ENCODE assay signal across 19 mouse cellular contexts in genomic region chr14:102686791-102687190, GRCm38 (mm10).
DNase-seq lines count a peak whose midpoint lies in the region; ATAC-seq and TF ChIP-seq lines count a peak whose summit lies in the region.
"Had no signal": no experiment of that assay in that cellular context is flagged by ENCODE, and none has a peak within 500 bp of the region (broad histone marks: within the 10 kb centered on the region; RNA-seq: fewer than 3 reads in every experiment).

No protein-coding gene starts in this region.

- H3K27ac ChIP-seq in embryonic fibroblast, embryonic 13.5 days (ENCODE audit: insufficient read depth, low read length): peak overlapping the region; percentile 52; the same call in 1 of the 2 replicates
- no peak overlapping the region for H3K27ac ChIP-seq in cerebellum, adult 2 months (ENCODE audit: insufficient read depth, low read length)
- H3K27ac ChIP-seq: embryonic facial prominence, embryonic 13.5 days; forebrain, embryonic 10.5 days; forebrain, embryonic 12.5 days had no signal

- intact Hi-C loops in heart, postnatal 25 days (cut with DNase I): no loop called here

- H3K27me3 ChIP-seq in cerebellum, adult 2 months (ENCODE audit: control insufficient read depth, insufficient read depth, low read length): no peaks in the 10 kb centered on the region
- H3K27me3 ChIP-seq: embryonic facial prominence, embryonic 13.5 days; forebrain, embryonic 12.5 days had no signal

- no peak for TF ChIP-seq POLR2A in embryonic fibroblast, embryonic 13.5 days (IDR thresholded peaks at IDR 0.05; ENCODE audit: low read depth, low read length)
- no peak for TF ChIP-seq POLR2A in cerebellum, adult 2 months (IDR thresholded peaks at IDR 0.05; ENCODE audit: borderline replicate concordance, insufficient read depth, low read length)

- ATAC-seq in granulocyte monocyte progenitor cell, adult 5-6 weeks (replicated peaks; ENCODE audit: poor library complexity, severe bottlenecking): peak; percentile 74
- 0 out of 2 replicates have a peak, but pooled peaks have one; percentile 31 for ATAC-seq in megakaryocyte progenitor cell, adult 5-6 weeks (replicated peaks; ENCODE audit: poor library complexity)
- ATAC-seq: forebrain, embryonic 14.5 days; forebrain, embryonic 16.5 days had no signal

- H3K4me1 ChIP-seq in embryonic fibroblast, embryonic 13.5 days (ENCODE audit: control insufficient read depth, insufficient read depth, low read length): peaks cover 2% of the 10 kb centered on the region; the same call in 1 of the 2 replicates
- H3K4me1 ChIP-seq in cerebellum, adult 2 months (ENCODE audit: control insufficient read depth, insufficient read depth, low read length): no peaks in the 10 kb centered on the region
- H3K4me1 ChIP-seq: embryonic facial prominence, embryonic 13.5 days; forebrain, embryonic 10.5 days; forebrain, embryonic 12.5 days had no signal

- WGBS in cerebellum, adult 2 months: 68% methylated on average over 1 of the region's 1 CpGs

- H3K4me3 ChIP-seq in embryonic fibroblast, embryonic 13.5 days (ENCODE audit: insufficient read depth, low read length): no peak overlapping the region
- H3K4me3 ChIP-seq in cerebellum, adult 2 months (replicated peaks; ENCODE audit: insufficient read depth, low read depth, low read length): no peak overlapping the region
- H3K4me3 ChIP-seq: embryonic facial prominence, embryonic 13.5 days; erythroblast, embryonic 14.5 days; forebrain, embryonic 10.5 days; forebrain, embryonic 12.5 days had no signal

- TF ChIP-seq CTCF in embryonic fibroblast, embryonic 13.5 days (IDR thresholded peaks at IDR 0.05; ENCODE audit: borderline replicate concordance, insufficient read depth, low read length): no peak
- TF ChIP-seq CTCF in cerebellum, adult 2 months (IDR thresholded peaks at IDR 0.05; ENCODE audit: borderline replicate concordance, insufficient read depth, low read depth, low read length): no peak

- DNase-seq in heart, postnatal 25 days (ENCODE audit: low spot score): no peak
- DNase-seq in ovary, adult 18-20 months (ENCODE audit: low spot score): no peak
- no peak for DNase-seq in cerebellum, adult 2 months
- DNase-seq: adrenal gland, adult 2 months; adrenal gland, postnatal 10 days; adrenal gland, postnatal 25 days; cerebellum, adult 11 months; cerebellum, adult 18-20 months; cerebellum, adult 9-10 months; cerebellum, postnatal 25 days had no signal
